Mouse (Mus musculus) CD4-positive, CD25-positive, alpha-beta regulatory T cell (primary cell): ENCODE data around the gene Bhlha9. TPM values are rescaled to one million over a fixed set of nuclear protein-coding genes. Genes with fewer than 3 reads are reported as not detected.

Source experiments
- polyA plus RNA-seq: library from polyadenylated mRNA; unstranded; fragments of 100-300 nt; shearing (Covaris generic); gene quantifications from one replicate; pipeline ENCODE4 v1.2.1, GENCODE M21; 2017

Bhlha9 gene
- polyA plus RNA-seq, result not detected

GRCm38 (mm10) chr11:76671871-76672475 is at the start of gene Bhlha9:
Bhlha9 (plus strand) TSS chr11:76672470.

DNA sequence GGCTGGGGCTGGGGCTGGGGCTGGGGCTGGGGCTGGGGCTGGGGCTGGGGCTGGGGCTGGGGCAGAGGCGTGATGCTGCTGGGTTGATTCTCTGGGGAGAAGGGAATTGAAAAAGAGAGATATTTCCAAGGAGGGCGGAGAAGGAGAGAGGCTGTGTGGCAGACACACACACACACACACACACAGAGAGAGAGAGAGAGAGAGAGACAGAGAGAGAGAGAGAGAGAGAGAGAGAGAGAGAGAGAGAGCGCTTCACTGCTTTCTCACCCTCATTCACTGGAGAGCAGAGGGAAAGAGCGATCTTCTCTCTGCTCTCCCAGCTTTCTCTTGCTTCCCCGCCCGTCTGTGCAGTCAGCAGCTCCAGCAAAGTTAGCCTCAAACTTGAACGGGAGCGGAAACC is 7.2 kb downstream of the Bhlha9 start, which contains the start of gene Trarg1:
Trarg1 (plus strand) TSS at position 301 of the 400 bp plus-strand sequence.

Other genes starting within 250 kb of the Bhlha9 start
- 51.1 TPM for gene Abr, start 50.2 kb upstream of the Bhlha9 start, polyA plus RNA-seq
- not detected for gene Trarg1, start 7.3 kb downstream of the Bhlha9 start, polyA plus RNA-seq
- gene Gosr1, start 91.1 kb downstream of the Bhlha9 start, polyA plus RNA-seq, result 60.8 TPM
- gene Cpd, start 174.5 kb downstream of the Bhlha9 start, polyA plus RNA-seq, result 6.7 TPM
- gene Tmigd1, start 229.7 kb downstream of the Bhlha9 start, polyA plus RNA-seq, result 0.54 TPM